Mouse (Mus musculus) testis, adult 2 months (tissue): ENCODE measurements around the gene Mllt10.

Experiments used
- CTCF ChIP-seq: fragments of 200-500 bp; IDR thresholded peaks from 2 replicates; pipeline ENCODE4 v1.5.1; 2012; ENCODE audit warnings: low read depth, mild to moderate bottlenecking, inconsistent platforms, low read length, moderate library complexity; ENCODE audit not compliant: control insufficient read depth, insufficient read depth, insufficient replicate concordance
- POLR2A ChIP-seq: fragments of 200-500 bp; IDR thresholded peaks from 2 replicates; pipeline ENCODE4 v1.6.1; 2012; ENCODE audit warnings: low read depth, mild to moderate bottlenecking, inconsistent platforms, low read length, moderate library complexity; ENCODE audit not compliant: control insufficient read depth

DNA sequence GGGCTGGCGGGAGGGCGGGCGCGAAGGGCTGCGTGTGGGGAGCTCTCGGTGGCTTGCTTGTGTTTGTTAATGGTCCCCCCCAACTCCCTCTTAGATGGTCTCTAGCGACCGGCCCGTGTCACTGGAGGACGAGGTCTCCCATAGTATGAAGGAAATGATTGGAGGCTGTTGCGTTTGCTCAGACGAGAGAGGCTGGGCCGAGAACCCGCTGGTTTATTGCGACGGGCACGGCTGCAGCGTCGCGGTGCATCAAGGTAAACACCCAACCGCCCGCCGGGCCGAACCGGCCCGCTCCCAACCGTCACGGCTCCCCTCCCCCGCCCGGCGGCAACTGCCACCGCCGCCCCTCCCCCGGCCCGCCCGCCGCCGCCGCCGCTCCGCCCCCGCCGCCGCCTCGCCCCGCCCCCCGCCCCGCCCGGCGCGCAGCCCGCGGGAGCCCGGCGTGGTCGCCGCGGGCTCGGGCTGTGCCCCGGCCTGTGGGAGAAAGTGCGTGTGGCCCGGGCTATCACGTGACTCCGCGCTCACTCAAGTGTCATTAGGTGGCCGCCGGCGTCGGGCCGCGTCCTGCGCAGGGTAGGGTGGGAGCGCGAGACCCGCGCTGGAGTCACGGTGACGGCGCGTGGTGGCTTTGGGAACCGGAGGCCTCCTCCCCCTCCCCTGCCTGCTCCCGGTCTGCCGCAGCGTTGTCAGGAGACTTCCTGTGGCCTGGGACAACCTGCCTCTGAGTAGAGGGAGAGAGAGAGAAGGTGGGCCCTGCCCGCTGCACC lies 10.1 kb downstream of the Mllt10 start:
- TF ChIP-seq CTCF = no peak
- peak; percentile 70 for TF ChIP-seq POLR2A
